Mouse (Mus musculus): ENCODE measurements at regions not wholly inside any gene's neighbourhood (a gene's known extent, or its start where the extent isn't known, plus 50 kb on each side); places are given as distances from the start of the nearest gene placed in this dataset.

GRCm38 (mm10) chr2:72688031-72688430 is 212.1 kb downstream of the Cdca7 start:
- no peak for TF ChIP-seq CTCF (IDR thresholded peaks at IDR 0.05; ENCODE audit: extremely low read depth, insufficient read length, insufficient replicate concordance, low read depth, low read length)
- no peak for TF ChIP-seq POLR2A (IDR thresholded peaks at IDR 0.05; ENCODE audit: low read depth, low read length)

All from small intestine, adult 2 months (tissue).